Mouse (Mus musculus): ENCODE measurements around the gene Hoxa10. TPM values are rescaled to one million over a fixed set of nuclear protein-coding genes. Genes with fewer than 3 reads are reported as not detected.

The Hoxa10 gene
- polyA plus RNA-seq, 2 experiments, result 111 to 117 TPM

DNA sequence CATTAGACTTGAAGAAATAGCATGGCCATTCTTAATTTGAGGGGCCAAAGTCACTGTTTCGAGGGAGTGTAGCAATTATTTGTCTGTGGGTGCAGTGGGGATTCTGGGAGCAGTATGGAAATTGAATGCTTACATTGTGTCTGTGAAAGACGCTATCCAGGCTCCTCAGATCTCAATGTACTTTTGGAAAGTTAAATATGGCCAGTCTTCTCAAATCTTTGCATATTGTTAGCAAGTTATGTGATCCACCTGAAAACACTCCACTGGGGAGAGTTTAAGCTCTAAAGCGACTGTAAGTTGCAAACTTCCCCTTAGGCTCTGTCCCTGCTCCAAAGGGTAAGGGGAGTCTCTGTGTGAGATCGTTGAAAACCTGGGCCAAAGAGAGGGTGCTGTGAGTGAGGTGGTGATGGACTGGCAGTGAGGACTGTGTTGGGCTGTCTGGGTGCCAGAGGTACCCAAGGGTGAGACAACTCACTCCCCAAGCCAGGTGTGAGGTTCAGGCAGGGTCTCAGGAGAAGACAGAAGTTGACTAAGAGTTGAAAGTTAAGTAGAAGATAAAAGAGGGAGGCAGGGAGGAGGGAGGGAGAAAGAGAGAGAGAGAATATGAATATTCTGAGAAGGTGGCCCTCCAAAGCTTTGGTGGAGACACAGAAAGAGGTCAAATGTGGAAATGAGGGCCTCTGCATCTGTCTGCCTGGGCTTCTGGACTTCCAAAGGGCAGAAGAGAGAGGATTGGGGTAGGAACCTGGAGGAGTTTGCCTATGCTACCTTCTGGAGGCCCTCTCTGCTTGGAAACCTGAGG, 33.6 kb downstream of the Hoxa10 start:
- H3K9me3 ChIP-seq (ENCODE audit: control insufficient read depth, low read length), result no peaks in the 10 kb centered on the region
- H3K4me1 ChIP-seq (ENCODE audit: control insufficient read depth, insufficient read depth, low read length), result peaks cover 64% of the 10 kb centered on the region
- ATAC-seq (ENCODE audit: low FRiP score, low read depth) (no peak), DNase-seq (ENCODE audit: low spot score) (no peak)
- no peak overlapping the region for H3K27ac ChIP-seq (replicated peaks; ENCODE audit: low read depth, low read length)
- peak overlapping the region; percentile 91 for H3K4me2 ChIP-seq (replicated peaks; ENCODE audit: low read depth, low read length, severe bottlenecking)
- no peak overlapping the region for H3K9ac ChIP-seq (ENCODE audit: low read depth, low read length, severe bottlenecking)
- no peak for TF ChIP-seq POLR2A (IDR thresholded peaks at IDR 0.05; ENCODE audit: borderline replicate concordance, extremely low read depth, insufficient read depth, insufficient read length)
- peaks cover 35% of the 10 kb centered on the region; the same call in 1 of the 2 replicates for H3K27me3 ChIP-seq (ENCODE audit: control insufficient read depth, insufficient read depth, low read length)
- 34% methylated on average over 4 of the region's 4 CpGs for WGBS
- H3K4me3 ChIP-seq (replicated peaks; ENCODE audit: low read length), result no peak overlapping the region
- H3K36me3 ChIP-seq (ENCODE audit: control insufficient read depth, insufficient read depth, low read length), result peaks cover 35% of the 10 kb centered on the region

GRCm38 (mm10) chr6:52205638-52206621, 34.7 kb downstream of the Hoxa10 start:
- Histone ChIP-seq H3K4me3 (replicated peaks; ENCODE audit: low read length) (peak overlapping the region; percentile 10), H3K27me3 (ENCODE audit: control insufficient read depth, insufficient read depth, low read length) (peaks cover 30% of the 10 kb centered on the region; the same call in 1 of the 2 replicates), H3K4me1 (ENCODE audit: control insufficient read depth, insufficient read depth, low read length) (peaks cover 57% of the 10 kb centered on the region), H3K9ac (ENCODE audit: low read depth, low read length, severe bottlenecking) (peak overlapping the region; percentile 25; the same call in 1 of the 2 replicates), H3K4me2 (replicated peaks; ENCODE audit: low read depth, low read length, severe bottlenecking) (peak overlapping the region; percentile 91), H3K9me3 (ENCODE audit: control insufficient read depth, low read length) (no peaks in the 10 kb centered on the region), H3K36me3 (ENCODE audit: control insufficient read depth, insufficient read depth, low read length) (peaks cover 39% of the 10 kb centered on the region), H3K27ac (replicated peaks; ENCODE audit: low read depth, low read length) (0 out of 2 replicates have a peak overlapping the region, but pooled peaks have one; percentile 38)
- no peak for ATAC-seq (ENCODE audit: low FRiP score, low read depth)
- TF ChIP-seq POLR2A (IDR thresholded peaks at IDR 0.05; ENCODE audit: borderline replicate concordance, extremely low read depth, insufficient read depth, insufficient read length), result no peak
- DNase-seq (ENCODE audit: low spot score), result no peak
- 21% methylated on average over 51 of the region's 55 CpGs for whole genome bisulfite sequencing

DNA sequence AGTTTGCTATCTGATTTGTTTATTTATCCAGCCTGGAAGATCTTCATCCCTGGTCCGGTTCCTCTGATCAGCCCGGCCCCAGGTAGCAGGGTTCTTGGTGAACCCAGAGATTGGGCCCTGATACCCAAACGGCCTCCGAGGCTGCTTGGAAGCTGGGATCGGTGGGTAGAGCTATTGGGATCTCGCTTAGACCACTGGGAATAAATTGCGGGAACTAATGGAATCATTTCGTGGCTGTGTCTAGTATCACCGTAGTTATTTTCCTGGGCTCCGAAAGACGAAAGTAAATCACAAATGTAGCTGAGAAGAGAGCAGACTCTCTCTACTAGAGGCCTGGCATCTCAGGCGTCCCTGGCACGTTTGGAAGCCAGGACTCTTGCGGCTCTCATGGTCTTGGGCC, 35.4 kb downstream of the Hoxa10 start:
- no peak for ATAC-seq (ENCODE audit: low FRiP score, low read depth)
- peak overlapping the region; percentile 46 for H3K4me3 ChIP-seq (replicated peaks; ENCODE audit: low read length)
- H3K4me2 ChIP-seq (replicated peaks; ENCODE audit: low read depth, low read length, severe bottlenecking), result peak overlapping the region; percentile 91
- 26% methylated on average over 14 of the region's 14 CpGs for WGBS
- 0 out of 2 replicates have a peak overlapping the region, but pooled peaks have one; percentile 38 for H3K27ac ChIP-seq (replicated peaks; ENCODE audit: low read depth, low read length)
- no peaks in the 10 kb centered on the region for H3K9me3 ChIP-seq (ENCODE audit: control insufficient read depth, low read length)
- DNase-seq (ENCODE audit: low spot score), result no peak
- H3K27me3 ChIP-seq (ENCODE audit: control insufficient read depth, insufficient read depth, low read length), result peaks cover 29% of the 10 kb centered on the region
- no peak for TF ChIP-seq POLR2A (IDR thresholded peaks at IDR 0.05; ENCODE audit: borderline replicate concordance, extremely low read depth, insufficient read depth, insufficient read length)
- H3K4me1 ChIP-seq (ENCODE audit: control insufficient read depth, insufficient read depth, low read length), result peaks cover 59% of the 10 kb centered on the region
- H3K9ac ChIP-seq (ENCODE audit: low read depth, low read length, severe bottlenecking), result 0 out of 2 replicates have a peak overlapping the region, but pooled peaks have one; percentile 25
- H3K36me3 ChIP-seq (ENCODE audit: control insufficient read depth, insufficient read depth, low read length), result peaks cover 39% of the 10 kb centered on the region

DNA sequence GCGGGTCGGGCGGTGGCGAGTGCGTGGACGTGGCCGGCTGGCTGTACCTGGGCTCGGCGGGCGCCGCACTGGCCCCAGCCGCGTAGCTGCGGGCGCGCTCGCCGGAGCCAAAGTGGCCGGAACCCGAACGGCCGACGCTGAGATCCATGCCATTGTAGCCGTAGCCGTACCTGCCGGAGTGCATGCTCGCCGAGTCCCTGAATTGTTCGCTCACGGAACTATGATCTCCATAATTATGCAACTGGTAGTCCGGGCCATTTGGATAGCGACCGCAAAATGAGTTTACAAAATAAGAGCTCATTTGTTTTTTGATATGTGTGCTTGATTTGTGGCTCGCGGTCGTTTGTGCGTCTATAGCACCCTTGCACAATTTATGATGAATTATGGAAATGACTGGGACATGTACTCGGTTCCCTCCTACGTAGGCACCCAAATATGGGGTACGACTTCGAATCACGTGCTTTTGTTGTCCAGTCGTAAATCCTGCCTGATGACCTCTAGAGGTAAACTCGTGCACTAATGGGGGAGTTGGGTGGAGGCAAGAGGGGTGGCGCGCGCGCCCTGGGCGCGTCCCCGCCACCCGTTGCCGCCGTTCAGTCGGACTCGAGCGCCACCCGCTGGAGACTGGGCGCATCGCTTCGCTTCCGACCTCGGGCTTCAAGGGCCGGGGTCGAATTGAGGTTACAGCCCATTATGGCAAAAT, 36.5 kb downstream of the Hoxa10 start, which contains the start of gene Hoxa5:
TSS of gene Hoxa5 (minus strand) at position 538 of the 703 bp plus-strand sequence.
- Histone ChIP-seq H3K27ac (replicated peaks; ENCODE audit: low read depth, low read length) (0 out of 2 replicates have a peak within 1 kb of the TSS, but pooled peaks have one; percentile 38), H3K9ac (ENCODE audit: low read depth, low read length, severe bottlenecking) (peak within 1 kb of the TSS; percentile 56), H3K9me3 (ENCODE audit: control insufficient read depth, low read length) (no peaks in the 10 kb centered on the region), H3K4me1 (ENCODE audit: control insufficient read depth, insufficient read depth, low read length) (peaks cover 52% of the 10 kb centered on the region), H3K36me3 (ENCODE audit: control insufficient read depth, insufficient read depth, low read length) (peaks cover 39% of the 10 kb centered on the region), H3K4me2 (replicated peaks; ENCODE audit: low read depth, low read length, severe bottlenecking) (peak within 1 kb of the TSS; percentile 91), H3K27me3 (ENCODE audit: control insufficient read depth, insufficient read depth, low read length) (peaks cover 33% of the 10 kb centered on the region), H3K4me3 (replicated peaks; ENCODE audit: low read length) (peak within 1 kb of the TSS; percentile 46)
- 0 out of 2 replicates have a peak, but pooled peaks have one; percentile 23 for ATAC-seq (ENCODE audit: low FRiP score, low read depth)
- 4% methylated on average over 65 of the region's 65 CpGs for WGBS
- TF ChIP-seq POLR2A (IDR thresholded peaks at IDR 0.05; ENCODE audit: borderline replicate concordance, extremely low read depth, insufficient read depth, insufficient read length), result no peak
- DNase-seq (ENCODE audit: low spot score), result peak; percentile 74

Measured in limb, embryonic 14.5 days (tissue).